Mouse (Mus musculus) layer of hippocampus, adult 2 months (tissue): Measurements from ENCODE around the gene Etnk2. TPM values are rescaled to one million over a fixed set of nuclear protein-coding genes. Genes with fewer than 3 reads are reported as not detected.
A peak's percentile ranks its signal among the peaks of the same experiment; 100 is the strongest.

Experiments used
- DNase-seq, 2 experiments: peaks; one replicate each; pipeline ENCODE4 v3.0.0; 2022; ENCODE audit warnings: low spot score in 2 of 2
- H3K27ac ChIP-seq: fragments of 200-600 bp; 2 replicates; pipeline ENCODE4 v1.8.1; 2022
- H3K4me3 ChIP-seq: fragments of 200-600 bp; 2 replicates; pipeline ENCODE4 v1.8.1; 2022; ENCODE audit warnings: mild to moderate bottlenecking
- CTCF ChIP-seq: fragments of 200-600 bp; conservative IDR thresholded peaks from 2 replicates; pipeline ENCODE4 v1.8.1; 2022; ENCODE audit warnings: antibody characterized with exemption, mild to moderate bottlenecking, moderate library complexity
- long read RNA-seq, 2 experiments: library from polyadenylated mRNA; stranded (forward); transcript quantifications; one replicate each; pipeline ENCODE4 v2.0.0; 2021; ENCODE audit warnings: borderline mapping rate in 2 of 2
- total RNA-seq, 2 experiments: library from RNA; stranded (reverse); gene quantifications; 2 replicates each; pipeline ENCODE4 v1.2.3; 2021

The Etnk2 gene
- 1 to 10 TPM; 1.1 to 1.6 TPM for total RNA-seq
- long read RNA-seq, experiment 1, partial matches to known transcripts, result 0 of 3 reads
- long read RNA-seq, experiment 1, other reads (novel, unspliced or antisense), result 2 of 3 reads
- long read RNA-seq, experiment 2, partial matches to known transcripts, result 1 of 1 reads
- long read RNA-seq, experiment 2, other reads (novel, unspliced or antisense), result 0 of 1 reads

DNA sequence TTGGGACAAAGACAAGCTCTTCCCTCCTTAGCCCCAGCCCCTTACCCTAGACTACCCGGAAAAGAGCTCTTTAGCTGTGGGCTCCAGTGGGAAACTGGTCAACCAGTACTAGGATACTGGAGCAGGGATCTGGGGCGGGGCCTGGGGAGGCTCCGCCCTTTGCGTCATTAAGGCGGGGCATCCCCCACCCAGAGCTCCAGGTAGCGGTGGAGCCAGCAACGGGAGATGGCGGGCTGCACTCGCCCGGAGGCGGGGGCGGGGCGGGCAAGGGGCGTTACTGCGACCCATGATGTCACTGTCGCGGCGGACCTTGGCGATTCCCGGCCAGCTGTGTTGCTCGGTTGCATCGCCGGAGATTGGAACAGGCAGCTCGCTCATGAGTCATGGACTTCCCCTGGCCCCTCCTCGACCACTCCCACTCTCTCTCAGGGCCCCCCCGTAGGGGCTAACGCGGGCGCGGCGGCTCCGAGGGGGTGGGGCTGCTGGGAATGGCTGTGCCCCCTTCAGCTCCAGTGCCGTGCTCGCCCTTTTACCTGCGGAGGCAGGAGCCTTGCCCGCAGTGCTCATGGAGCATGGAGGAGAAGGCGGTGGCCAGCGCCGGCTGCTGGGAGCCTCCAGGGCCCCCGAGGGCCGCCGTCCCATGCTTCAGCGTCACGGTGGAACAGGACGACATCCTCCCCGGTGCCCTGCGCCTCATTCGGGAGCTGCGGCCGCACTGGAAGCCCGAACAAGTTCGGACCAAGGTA, at the start of gene Etnk2:
TSS of gene Etnk2 (plus strand) at position 297 of the 746 bp plus-strand sequence.
- no peak for TF ChIP-seq CTCF
- peak within 1 kb of the TSS; percentile 60 for H3K4me3 ChIP-seq
- no peak within 1 kb of the TSS; the same call in 1 of the 2 replicates for H3K27ac ChIP-seq
- peak; percentile 61 to 64 for DNase-seq

DNA sequence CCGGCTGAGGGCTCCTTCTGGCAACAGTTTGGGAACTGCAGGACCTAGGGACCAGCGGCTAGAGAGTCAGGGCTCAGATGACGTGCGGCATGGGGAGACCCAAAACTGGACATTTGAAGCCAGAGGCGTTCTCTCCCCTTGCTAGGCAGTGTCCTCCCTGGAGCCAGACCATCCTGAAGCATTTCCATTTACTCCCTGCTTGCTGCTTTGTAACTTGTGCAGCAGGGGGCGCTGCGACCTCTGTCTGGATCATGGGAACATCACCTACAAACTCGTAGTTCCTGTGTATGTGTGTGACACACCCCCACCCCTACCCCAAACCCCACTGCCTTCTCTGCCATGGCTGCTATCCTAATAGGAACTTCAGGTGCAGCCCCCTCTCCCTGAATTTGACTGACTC, 49.0 kb upstream of the Etnk2 start:
- H3K4me3 ChIP-seq, result no peak overlapping the region
- no peak overlapping the region for H3K27ac ChIP-seq
- peak; percentile 51 to 74 for DNase-seq
- TF ChIP-seq CTCF, result peak; percentile 93

DNA sequence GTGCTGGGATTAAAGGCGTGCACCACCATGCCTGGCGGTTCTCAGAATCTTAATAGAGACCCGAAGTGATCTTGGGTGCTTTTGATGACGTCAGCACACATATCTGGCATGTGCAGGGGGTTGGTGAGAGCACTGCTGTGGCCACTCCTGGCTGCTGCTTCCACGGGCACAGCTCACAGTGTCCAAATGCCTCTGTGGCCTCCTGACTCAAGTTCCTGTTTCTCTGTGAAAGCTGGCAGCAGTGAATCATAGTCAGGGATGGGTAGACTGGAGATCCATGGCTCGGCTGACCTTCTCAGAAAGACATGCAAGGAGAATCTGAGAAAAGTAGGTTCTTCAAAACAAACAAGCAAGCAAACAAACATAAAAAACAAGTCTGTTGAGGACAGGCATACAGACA, 47.6 kb upstream of the Etnk2 start:
- no peak overlapping the region for H3K27ac ChIP-seq
- no peak for TF ChIP-seq CTCF

DNA sequence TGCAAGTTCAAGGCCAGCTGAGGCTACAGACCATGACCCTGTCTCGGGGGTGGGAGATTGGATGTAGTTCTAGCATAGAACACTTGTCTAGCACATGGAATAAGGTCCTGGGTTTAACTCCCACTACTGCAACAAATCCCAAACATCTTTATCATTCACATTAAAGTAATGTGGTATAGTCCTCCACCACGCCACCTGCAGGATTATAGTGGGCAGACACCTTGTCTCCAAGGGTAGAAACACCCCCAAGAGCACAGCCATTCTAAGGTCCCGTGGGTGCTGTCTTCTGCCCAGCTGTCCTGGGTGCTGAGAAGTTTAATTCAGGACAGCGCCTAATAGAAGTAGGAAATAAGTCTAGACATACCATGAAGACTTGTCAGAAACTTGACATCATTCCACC, 46.8 kb upstream of the Etnk2 start:
- H3K4me3 ChIP-seq, result no peak overlapping the region
- DNase-seq, result no peak
- no peak overlapping the region for H3K27ac ChIP-seq
- no peak for TF ChIP-seq CTCF

More for the DNA sequence above, 47.6 kb upstream of the Etnk2 start:
- H3K4me3 ChIP-seq, result no peak overlapping the region
- no peak for DNase-seq

DNA sequence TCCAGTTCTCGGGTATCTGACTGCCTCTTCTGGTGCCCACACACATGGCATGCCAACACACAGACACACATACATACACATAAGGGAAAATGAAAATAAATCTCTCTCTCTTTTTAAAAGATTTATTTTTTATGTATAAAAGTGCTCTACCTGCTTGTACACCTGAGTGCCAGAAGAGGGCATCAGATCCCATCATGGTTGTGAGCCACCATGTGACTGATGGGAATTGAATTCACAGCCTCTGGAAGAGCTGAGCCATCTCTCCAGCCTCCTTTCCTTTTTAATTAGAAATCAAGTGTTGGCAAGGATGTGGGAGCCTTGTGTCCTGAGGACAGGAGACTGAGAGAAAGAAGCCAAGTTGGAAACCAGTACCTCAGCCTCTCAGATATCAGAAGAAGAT, 46.2 kb upstream of the Etnk2 start:
- TF ChIP-seq CTCF, result peak; percentile 72
- Histone ChIP-seq H3K27ac (no peak overlapping the region), H3K4me3 (no peak overlapping the region)
- DNase-seq, result no peak

DNA sequence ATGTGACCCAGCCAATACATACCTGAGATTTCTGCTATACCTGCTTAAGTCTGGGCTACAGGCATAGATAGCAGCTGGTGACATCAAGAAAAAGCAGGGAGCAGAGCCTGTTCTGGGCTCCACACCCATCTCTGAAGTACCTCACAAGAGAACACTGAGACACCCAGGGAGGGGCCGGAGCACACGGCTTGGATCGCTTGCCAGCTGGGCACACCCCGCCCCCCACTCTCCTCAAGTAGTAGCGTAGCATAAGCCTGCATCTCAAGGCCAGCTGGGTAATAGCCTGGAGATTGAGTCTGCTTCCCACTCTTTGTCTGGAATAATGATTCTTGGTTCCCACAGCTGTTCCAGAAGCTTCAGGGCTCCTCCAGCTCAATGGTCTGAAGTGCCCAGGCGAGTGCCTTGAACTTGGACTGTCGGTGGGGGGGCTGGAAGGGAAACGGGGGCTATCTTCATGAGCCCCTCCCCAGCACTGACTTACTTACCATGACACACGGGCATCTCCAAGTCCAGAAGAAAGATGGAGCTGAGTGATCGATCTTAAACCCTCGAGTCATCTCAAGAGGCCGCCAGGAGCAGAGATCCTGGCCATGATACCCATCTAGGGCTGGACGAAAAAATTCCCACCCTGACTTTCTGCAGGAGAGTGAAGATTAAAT, 42.0 kb upstream of the Etnk2 start, which contains the start of gene Kiss1:
TSS of gene Kiss1 (plus strand) at position 609 of the 659 bp plus-strand sequence.
- no peak within 1 kb of the TSS for H3K4me3 ChIP-seq
- H3K27ac ChIP-seq, result no peak within 1 kb of the TSS
- no peak for TF ChIP-seq CTCF
- peak in 1 of 2 experiments; percentile 60 for DNase-seq

DNA sequence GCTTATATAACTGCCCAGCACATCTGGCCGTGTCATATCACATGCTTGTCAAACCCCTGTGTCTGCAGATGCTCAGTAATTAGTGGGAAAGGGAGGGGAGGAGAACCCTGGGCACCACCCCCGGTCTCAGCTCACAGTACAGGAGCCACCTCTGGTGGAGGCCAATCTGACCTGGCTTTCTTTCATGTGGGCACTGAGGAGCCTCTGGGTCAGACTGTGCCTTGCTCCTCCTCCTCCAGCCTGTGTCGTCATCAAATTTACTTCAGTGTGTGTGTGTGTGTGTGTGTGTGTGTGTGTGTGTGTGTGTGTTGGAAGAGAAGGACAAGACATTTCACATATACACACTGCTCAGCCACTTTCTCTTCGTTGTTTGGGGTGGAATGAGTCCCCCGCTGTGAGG, 40.0 kb upstream of the Etnk2 start:
- TF ChIP-seq CTCF, result no peak
- no peak for DNase-seq
- no peak overlapping the region for H3K27ac ChIP-seq
- no peak overlapping the region for H3K4me3 ChIP-seq

DNA sequence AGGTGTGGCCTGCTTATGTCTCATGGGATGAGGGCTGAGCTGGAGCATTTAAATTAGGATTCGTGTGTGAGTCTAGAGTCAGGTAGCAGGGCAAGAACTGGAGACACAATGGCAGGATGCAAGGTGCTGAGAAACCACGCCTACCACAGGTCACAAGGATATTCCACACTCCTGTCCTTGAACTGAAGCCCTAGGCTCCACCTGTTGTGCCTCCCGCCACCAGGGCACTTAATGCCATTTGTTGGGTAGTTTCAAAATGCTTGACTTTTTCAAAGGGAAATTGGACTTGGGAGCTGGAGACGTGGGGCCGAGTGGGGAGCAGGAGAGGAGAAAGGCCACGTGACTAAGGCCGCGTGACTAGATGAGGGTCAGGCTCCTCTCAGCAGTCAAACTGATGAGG, 37.4 kb upstream of the Etnk2 start:
- no peak for TF ChIP-seq CTCF
- Histone ChIP-seq H3K4me3 (no peak overlapping the region), H3K27ac (no peak overlapping the region)

DNA sequence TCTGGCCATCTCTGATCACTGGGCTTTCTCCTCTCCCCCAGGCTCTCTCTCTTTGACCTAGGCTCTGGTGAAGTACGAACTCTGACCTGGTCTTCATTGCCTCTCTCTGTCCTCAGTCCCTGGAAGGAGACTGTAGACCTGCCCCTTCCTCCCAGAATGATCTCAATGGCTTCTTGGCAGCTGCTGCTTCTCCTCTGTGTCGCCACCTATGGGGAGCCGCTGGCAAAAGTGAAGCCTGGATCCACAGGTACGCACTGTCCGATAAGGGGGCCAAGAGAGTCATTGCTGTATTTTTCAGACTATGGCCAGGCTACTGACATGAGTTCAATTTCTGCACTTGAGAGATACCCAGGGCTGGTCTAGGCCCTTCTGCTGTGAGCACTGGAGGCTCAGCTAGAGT, 36.3 kb upstream of the Etnk2 start:
- H3K27ac ChIP-seq, result no peak overlapping the region
- no peak overlapping the region for H3K4me3 ChIP-seq
- TF ChIP-seq CTCF, result no peak
- DNase-seq, result no peak

More for the DNA sequence above, 37.4 kb upstream of the Etnk2 start:
- DNase-seq, result no peak

DNA sequence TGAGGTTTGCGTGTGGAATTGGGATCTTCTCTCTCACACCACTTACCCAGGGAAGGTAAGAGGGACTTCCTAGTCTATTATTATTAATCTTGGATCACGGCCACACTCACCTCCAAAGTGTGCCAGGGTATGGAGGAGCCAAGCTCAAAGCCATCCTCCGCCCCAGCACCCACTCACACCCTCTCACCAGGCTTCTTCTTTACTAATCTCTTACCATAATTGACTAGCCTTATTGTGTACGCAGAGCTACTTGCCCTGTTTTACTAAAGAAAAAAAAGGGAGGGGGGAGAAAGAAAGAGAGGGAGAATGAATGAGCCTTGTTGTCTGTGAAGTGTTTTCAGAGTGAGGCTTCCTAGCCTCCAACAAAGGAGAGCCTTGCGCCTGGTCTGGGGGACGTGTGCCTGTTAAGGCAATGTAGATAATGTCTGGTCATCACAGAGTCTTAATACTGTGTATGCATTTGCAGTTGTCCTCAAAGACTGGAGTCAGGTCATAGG, 35.0 kb upstream of the Etnk2 start:
- DNase-seq, result no peak
- no peak overlapping the region for H3K27ac ChIP-seq
- H3K4me3 ChIP-seq, result no peak overlapping the region
- no peak for TF ChIP-seq CTCF

DNA sequence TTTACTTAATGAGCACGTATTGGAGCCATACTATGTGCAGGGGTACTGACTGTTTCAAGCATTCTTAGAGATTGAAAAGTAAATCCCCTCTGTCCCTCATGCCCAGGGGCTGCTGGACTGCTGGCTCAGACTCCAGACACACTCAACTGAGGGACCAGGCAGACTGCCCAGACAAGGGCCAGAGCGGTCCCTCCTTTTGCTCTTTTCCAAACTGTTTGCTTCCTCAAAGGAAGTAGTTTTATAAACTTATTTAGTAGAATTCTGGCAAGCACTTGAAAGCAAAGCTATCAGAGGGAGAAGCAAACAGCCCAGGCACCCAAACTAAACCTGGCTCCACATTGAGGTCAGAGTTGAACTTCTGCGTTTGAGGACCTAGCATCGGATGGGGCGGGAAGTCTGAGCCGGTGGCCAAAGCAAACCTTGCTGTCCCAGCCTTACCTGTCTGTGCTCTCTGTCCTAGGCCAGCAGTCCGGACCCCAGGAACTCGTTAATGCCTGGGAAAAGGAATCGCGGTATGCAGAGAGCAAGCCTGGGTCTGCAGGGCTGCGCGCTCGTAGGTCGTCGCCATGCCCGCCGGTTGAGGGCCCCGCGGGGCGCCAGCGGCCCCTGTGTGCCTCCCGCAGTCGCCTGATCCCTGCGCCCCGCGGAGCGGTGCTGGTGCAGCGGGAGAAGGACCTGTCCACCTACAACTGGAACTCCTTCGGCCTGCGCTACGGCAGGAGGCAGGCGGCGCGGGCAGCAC, 34.3 kb upstream of the Etnk2 start:
- peak overlapping the region; percentile 33 for H3K4me3 ChIP-seq
- TF ChIP-seq CTCF, result no peak
- no peak for DNase-seq

DNA sequence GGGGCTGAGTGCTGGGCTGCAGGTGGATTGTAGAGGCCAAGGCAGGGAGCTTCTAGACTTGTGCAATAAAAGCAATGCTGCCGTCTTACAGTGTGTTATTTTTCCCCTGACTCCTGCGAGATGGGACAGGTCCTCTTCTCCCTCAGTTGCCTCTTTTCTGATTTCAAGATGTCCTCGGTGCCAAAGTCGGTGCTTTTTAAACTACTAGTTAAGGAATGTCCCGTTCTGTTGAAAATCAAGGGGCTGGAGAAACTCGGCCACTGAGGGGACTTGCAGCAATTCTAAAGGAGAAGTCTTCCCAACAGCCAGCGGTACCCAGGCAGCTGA, 33.8 kb upstream of the Etnk2 start:
- Histone ChIP-seq H3K4me3 (peak overlapping the region; percentile 33), H3K27ac (no peak overlapping the region)
- no peak for DNase-seq
- TF ChIP-seq CTCF, result no peak

More for the DNA sequence above, 34.3 kb upstream of the Etnk2 start:
- H3K27ac ChIP-seq, result no peak overlapping the region

DNA sequence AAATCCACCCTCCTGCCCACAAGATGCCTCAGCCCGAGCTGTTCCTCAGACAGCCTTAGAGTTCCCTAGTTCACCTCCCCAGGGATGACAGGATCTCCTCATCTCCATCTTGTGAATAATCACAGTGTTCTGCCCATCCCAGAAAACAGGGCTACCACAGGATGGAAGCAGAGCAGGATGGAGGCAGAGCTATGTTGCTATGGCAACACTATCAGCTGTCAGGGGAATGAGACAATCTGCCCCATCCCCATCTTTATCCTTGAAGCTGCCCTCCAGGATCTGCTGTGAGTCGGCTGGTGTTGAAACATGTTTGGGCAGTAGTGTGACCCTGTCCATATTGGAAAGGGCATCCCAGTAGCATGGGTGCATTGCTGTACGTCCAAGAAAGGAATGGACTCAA, 32.2 kb upstream of the Etnk2 start:
- H3K27ac ChIP-seq, result peak overlapping the region; percentile 55
- DNase-seq, result peak in 1 of 2 experiments; percentile 62
- no peak for TF ChIP-seq CTCF
- no peak overlapping the region for H3K4me3 ChIP-seq
